Mouse (Mus musculus) A20 (cell line): ENCODE measurements around the gene Tfap4.
"Not testable (repeated sequence)": the region's sequence is repeated elsewhere in the genome, so short reads cannot be mapped to it uniquely, and the experiment has no call there.

Experiments used
- DNase-seq: peaks from one replicate; pipeline ENCODE4 v3.0.0-alpha.2; 2011; ENCODE audit warnings: low read depth, low spot score

Tfap4 gene

DNA sequence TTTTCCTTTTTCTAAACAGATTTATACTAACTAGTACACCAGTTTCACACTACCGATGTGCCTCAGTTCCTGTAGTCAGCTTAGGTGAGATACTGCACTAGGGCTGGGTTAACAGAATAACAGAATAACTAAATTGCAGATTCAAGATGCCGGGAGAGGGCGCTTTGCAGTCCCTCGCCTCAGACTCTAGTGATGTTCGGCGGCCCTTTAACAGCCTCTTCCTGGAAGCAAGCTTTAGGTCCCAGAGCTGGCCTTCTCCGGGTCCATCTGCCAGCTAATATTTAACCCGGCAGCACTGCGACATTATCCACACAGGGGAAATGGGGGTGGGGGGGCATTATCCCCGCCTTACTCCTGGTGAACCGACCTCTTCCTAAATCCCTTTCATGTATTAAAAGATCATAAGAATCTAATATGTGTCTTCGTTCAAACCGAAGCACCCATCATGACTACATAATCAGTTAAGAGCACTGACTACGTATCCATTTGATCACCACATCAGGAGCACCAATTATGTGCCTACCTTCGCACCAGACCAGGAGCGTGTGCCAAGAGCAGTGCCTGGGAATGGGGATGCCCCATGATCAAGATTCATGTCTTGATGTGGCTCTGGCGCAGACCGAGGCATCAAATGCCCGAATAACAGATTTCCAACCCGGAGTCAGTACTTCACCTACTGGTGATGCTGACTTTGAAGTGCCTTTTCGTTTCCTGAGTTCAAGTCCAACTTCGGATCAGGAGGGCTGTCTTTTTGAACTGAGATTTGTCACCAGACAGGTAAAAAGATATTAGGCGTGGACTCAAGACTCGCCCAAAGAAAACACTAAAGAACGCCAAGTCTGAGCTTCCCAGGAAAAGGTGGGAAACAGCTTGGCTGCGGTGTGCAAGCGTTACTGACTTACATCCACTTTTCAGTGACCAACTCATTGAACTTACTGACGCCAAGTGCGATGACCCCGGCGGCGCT lies 33.5 kb upstream of the Tfap4 start:
- peak; percentile 65 for DNase-seq

DNA sequence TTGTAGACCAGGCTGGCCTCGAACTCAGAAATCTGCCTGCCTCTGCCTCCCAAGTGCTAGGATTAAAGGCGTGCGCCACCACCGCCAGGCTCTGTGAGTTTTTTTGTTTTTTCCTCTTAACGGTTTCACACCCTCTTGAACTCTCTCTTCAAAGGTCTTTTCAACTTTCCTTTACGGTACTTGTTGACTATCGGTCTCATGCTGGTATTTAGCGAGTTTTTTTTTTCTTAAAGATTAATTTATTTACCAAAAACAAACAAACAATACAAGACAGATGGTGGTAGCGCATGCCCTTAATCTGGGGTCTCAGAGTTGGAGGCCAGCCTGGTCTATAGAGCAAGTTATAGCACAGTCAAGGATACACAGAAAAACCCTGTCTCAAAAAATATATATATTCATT lies 30.6 kb upstream of the Tfap4 start:
- DNase-seq: peak; percentile 27

DNA sequence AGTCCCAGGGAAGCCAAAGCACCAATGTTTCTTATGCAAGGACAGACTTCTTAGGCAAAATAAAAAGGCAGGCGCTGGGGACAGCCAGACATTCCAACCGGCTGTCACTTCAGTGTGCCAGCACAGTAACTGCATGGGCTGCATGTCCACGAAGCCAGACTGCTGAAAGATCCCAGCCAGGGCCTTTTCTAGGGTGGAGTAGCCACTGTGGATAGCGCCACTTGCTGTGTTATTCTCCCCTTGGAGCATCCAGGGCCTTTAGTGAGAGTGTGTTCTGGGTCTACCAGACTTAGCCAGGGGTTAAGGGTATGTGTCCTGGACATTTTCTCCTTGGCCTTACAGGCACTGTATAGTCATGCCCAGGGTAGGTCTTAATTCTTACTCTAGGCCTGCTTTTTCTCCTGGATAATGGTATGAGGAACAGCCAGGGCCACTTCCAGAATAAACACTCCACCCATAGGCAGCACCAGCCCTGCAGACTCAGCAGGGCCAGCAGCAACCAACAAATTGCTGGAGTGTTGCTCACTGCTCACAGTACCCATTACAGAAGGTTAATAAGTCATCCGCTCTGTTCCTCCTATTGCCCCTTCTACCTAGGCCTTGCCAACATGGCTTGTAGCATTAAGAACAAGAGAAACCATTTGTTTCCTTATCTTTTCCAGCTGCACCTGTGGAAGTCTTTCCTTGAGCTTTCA lies 28.0 kb upstream of the Tfap4 start:
- no peak for DNase-seq

DNA sequence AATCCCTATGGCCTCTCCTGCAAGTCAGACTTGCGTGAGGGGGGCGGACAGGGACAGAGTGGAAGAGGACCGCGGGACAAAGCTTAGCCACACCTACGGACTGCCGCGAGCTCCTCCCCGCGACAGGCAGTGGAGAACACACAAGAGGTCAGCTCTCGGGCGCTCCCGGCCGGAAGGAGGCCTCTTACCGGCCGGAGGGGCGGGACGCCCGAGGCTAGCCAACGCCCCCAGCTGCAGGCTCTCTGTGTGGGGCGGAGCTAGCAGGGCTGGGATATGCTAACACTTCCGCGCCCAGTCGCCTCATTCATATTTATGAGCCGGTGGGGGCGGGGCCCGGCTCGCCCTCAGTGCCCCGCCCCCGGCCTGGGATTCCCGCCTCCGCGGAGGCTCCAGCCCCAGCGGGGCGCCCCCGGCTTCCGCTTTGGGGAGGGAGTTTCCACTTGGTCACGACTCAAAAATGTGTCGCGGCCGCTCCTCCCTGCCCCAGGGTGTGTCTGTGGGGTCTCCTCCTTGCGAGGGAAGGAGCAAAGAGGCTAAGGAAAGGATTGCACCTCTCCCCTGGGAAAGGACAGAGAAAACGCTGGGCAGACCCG lies 27.0 kb upstream of the Tfap4 start:
- DNase-seq: peak; percentile 99

DNA sequence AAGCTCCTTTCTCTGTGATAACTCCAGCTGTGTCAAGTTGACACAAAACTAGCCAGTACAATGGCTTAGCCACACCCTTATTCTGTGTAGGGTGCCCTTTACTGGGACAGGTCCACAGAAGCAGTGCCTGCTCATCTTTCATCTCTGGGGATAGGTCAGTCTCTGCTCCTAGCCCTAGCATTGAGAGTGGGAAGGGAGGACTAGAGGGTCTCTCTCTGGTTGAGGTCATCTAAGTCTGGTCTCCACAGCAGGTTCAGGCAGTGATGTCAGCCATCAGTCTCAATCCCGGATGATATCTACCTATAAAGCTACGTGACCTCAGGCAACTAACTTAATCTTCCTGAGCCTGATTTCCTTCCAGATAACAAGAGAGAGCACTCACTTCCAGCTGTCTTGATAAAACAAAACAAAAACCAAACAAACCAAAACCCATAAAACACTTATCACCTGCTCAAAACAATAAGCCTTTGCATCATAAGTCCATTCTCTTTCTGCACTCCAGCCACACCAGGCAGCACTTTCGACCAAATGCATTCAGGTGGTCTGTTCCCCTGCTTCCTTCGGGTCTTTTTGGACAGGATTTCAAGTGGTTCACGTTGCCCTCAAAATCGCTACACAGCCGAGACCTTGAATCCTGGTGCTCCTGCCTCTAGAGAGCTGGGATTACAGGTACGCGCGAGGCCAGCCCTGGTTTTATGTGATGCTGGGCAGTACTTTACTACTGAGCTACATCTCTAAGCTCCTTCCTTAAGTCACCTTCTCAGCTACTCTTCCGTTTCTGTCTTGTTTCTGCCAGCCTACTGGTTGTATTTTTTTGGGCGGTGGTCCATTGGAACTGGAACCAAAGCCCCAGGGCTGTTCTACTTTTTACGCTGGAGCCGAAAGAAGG lies 26.2 kb upstream of the Tfap4 start:
- no peak for DNase-seq

DNA sequence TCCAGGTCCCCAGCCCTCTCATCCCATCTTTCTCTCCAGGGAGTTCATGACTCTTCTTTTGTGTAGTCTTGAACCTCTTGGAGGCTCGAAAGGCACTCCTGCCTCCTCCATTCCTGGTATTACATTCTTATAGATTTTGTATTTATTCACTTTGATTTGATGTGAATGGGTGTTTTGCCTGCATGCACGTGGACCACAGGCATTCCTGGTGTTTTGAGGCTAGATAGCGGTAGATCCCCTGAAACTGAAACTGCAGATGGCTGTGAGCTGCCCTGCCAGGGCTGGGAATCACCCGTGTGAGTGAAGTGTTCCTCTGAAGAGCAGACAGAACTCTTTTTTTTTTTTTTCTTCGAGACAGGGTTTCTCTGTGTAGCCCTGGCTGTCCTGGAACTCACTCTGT lies 24.8 kb upstream of the Tfap4 start:
- DNase-seq: peak; percentile 12

DNA sequence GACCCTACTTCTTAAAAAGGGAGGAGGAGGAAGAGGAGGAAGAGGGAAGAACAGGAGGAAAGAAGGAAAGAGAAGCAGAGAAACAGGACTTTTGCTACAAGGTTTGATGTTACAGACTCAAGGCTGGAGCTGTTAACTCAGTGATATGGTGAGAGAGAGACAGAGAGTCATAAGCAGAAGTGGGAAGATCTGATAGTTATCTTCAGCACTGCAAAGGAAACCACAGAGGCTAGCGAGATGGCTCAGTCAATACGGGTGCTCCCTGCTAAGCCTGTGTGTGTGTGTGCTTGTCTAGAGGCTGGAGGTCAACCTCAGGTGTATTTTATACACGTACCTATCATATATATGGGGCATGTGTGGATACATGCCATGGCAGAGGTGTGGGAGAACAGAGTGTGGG lies 24.2 kb upstream of the Tfap4 start:
- DNase-seq: peak; percentile 72

DNA sequence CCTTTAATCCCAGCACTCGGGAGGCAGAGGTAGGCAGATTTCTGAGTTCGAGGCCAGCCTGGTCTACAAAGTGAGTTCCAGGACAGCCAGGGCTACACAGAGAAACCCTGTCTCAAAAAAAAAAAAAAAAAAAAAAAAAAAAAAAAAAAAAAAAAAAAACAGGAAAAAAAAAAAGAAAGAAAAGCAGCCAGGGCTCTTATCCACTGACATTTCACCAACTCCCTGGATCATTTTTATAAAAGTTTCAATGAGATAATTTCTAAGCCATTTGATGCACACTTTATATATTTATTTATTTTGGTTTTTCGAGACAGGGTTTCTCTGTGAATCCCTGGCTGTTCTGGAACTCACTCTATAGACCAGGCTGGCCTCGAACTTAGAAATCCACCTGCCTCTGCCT lies 21.5 kb upstream of the Tfap4 start:
- DNase-seq: not testable (repeated sequence)

DNA sequence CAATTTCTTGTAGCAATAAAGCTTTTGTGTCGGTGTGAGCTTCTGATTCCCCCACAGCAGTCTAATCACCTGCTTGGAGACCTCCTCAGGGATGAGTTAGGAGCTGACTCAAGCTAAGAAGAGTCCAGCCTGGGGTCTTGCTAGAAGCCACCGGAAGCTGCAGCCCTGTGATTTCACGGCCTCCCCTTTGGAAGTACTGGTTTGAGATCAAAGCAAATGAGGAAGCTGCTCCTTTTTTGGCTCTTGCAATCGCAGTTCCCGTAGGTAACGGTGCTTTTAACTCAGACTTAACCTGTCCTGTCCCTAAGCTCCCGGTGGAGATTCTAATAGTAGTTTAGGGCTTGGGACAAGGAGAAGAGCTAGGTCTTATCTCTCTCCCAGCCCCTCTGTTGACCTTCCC lies 19.0 kb upstream of the Tfap4 start:
- DNase-seq: no peak

DNA sequence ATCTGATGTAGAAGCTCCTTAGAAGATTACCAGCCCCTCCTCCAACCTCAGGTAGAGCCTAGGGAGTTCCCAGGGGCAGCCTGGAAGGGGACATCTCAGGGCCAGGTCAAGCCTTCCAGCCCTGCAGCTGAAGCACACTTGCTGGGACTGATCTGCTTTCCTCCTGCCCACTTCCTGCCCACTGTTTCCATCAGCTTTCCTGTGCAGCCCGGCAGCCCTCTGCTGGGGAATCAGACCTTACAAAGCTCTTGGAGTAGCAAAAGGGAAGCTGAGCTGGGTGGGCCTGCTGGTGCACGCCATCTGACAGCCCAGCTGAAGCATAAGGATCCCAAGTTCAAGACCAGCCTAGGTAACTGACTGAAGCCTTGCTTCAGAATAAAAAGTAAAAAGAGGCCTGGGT lies 17.2 kb upstream of the Tfap4 start:
- no peak for DNase-seq

DNA sequence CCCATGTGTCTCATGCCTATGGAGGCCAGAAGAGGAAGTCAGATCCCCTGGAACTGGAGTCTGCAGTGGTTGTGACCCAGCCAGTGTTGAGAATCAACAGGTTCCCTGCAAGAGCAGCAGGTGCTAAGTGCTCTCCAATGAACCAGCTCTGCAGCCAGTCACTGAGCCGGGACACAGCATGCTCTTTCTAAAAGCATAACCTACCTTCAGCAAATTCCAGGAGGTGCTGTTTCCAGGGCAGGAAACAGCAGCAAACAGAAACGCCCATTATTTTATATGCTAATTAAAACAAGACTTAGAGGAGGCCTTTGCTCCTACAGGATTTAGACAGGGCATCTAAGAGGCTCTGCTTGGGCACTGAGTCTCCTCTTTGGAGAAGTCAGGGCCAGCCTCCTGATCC lies 16.4 kb upstream of the Tfap4 start:
- DNase-seq: no peak

DNA sequence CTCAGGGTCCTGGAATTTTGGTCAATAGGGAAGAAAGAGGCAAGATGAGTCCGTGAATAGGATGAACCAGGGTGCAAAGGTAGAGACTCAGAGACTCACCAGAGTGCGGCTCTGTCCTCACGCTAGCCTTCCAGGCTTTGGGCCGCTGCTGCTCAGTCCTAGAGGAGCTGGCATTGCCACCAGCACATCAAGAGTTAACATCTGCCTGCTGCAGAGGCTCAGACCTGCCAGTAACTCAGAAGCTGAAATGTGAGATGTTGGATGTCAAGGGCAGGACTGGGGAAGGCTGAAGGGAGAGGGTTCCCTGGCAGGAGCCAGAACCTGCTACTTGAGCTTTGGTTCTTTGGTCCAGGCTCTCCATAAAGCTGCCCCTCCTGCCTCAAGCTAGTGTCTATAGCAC lies 11.1 kb upstream of the Tfap4 start:
- no peak for DNase-seq

DNA sequence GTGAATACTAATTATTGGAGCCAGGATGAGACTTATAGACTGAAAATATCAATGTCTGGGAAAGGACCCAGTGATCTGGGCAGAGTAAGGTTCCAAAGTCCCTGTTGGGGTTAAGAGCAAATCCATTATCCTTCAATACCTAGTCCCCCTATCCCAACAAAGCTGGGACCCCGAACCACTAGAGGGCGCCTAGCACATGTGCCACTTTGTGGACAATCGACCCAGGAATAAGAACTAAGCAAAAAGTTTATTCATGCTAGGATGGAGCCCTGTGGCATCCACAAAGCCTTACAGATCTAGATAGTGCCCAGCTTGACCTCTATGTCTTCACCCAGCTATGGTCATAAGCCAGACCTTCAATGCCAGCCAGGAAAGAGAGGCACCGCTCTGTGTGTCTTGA lies 8.3 kb upstream of the Tfap4 start:
- DNase-seq: peak; percentile 78

DNA sequence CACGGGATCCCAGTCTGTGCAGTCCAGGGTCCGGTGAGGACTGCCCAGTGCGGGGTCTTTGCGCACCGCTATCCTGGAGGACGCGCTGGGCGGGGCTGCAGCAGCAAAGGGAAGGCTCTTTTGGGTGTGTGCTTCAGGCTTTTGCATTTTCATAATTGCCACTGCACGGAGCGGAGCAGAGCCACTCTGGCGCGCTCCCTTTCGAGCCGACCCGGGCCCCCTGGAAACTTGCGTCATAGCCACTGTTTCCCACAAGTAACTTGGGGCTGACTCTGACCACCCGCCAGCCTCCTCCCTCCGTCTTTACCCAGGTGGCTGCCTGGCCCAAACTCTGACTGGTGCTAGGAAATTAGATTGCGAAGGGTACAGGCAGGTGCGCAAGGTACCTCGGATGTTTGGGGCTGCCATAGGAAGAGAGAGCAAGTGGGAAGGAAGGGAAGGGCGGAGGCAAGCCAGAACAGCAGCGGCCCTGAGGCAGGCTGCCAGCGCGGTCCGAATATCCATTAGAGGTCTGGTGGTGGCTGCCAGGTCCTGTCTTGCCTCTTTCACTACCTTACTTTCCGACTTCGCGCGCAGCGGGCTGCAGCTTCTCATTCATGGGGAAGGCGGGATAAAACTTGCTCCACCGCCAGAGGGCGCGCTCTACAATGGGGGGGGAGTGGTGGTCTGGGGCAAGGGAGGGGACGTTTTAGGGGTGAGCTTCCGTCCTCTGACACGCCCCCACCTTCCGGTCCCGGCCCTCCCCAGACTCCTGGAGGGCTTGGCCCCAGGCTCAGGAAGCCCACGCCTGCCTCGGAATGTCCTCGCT lies 695 bp upstream of the Tfap4 start:
- peak; percentile 87 for DNase-seq

DNA sequence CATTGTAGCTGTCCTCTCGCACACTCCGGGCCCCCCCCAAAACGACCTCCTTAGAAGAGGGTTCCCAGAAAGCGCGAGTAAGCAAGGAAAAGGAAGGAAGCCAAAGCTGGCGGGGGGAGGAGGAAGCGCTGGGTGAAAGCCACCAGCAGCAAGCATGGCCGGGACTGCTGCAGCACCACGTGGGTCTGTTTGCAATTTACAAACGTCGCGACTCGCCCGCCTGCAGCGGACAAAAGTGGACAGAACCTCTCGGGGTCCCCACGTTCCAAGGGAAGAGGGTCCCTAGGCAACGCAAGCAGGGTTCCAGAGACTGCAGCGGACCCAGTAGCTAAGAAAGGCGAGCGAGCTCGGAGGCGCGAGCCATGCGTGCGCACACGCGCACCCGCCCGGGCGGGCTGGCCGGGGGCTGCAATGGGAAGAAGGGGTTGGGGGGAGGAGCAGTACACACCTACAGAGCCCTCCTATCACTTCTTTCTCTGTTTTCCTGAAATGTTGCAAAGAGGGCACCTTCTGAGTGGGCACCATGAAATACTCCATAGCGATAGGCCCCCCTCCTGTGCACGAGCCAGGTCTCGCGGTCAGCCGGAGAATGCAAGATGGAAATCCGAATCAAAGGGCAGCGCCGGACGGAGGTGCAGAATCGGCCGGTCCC lies 548 bp downstream of the Tfap4 start:
- peak; percentile 83 for DNase-seq

DNA sequence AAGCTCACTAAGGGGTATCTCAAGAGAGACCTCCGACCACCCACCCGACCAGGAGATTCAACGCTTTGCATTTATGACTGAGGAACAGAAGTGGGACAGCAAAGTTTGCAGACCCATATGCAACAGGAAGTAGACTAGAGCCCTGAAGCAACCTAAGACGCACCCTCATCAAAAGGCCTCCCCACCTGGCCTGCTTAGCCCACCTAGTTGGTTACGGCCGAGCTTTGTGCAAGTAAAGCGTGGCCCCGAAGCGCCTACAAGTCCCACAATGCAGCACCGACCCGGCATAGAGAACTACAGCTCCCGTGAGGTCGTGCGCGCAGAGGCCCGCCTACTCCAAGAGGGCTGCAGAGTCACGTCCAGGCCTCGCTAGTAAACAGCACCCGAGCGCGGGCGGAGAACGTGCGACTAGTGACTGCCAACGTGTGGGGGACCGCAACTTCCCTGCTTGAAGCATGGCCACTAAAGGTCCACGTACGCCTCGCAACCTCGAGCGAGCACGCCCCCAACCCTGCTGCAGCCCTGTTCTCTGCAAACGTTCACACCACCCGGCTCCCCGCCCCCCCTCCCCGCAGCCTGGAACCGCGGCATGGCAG lies 1.2 kb downstream of the Tfap4 start:
- DNase-seq: peak; percentile 96

DNA sequence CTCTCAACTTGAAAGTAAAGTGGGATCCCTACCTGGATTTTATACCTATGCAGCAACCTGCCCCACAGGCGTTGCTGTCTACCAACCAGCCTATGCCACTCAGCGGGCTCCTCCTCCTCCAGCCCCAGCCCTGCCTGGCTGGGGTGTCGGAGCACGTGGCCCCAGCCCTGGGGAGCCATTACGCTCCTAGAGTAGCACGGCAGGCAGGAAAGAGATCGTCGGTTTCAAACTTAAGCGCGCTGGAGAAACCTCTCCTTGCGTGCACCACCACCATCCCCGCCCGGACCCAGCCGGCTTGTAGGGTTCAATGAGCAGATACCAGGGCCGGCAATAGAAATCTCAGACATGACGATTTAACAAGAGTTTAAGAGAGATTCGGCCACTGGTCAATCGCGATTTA lies 1.7 kb downstream of the Tfap4 start:
- peak; percentile 82 for DNase-seq

DNA sequence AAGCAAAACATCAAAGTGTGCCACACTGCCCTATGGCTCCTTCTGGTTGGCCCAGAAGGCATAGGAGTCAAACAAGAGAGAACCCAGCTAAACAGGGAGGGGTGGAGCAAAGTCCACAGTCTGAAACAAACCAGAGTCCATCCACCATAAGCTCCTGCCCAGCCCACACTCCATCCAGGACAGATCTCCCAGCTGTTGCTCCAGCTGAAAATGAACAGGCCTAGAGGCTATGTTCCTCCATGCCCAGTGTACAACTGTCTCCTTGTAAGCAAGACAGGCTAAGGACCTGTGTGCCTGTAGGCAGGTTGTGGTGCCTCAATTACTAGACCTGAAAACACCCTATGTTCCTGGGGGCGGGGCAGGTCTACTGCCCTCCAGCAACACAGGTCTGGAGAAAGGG lies 2.6 kb downstream of the Tfap4 start:
- no peak for DNase-seq

DNA sequence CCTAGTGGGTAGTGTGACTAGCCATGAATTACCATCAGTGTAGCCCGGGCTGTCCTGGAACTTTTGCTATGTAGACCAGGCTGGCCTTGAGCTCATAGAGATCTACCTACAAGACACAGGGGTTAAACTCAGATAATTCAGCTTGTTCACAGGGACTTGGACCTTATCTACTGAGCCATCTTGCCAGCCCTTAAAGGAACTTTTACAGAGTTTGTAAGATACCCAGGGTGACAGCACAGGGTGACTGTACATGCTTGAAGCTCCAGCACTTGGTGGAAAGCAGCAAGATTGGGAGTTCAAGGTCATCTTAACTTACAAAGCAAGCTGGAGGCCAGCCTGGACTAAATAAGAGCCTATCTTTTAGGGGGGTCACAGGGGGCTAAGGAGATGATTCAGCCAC lies 4.1 kb downstream of the Tfap4 start:
- DNase-seq: no peak
